Mouse (Mus musculus) limb, embryonic 14.5 days (tissue): Measurements from ENCODE around the gene Gpr180. TPM values are rescaled to one million over a fixed set of nuclear protein-coding genes. Genes with fewer than 3 reads are reported as not detected.
"Not testable (repeated sequence)": the region's sequence is repeated elsewhere in the genome, so short reads cannot be mapped to it uniquely, and the experiment has no call there.

Experiments used
- ATAC-seq: fragments of 200-750 bp; cut with Nextera tagmentation; 2 replicates; pipeline ENCODE4 v1.8.0; 2017; ENCODE audit warnings: low read depth, moderate number of reproducible peaks, moderate TSS enrichment; ENCODE audit not compliant: low FRiP score
- DNase-seq: peaks from one replicate; pipeline ENCODE4 v3.0.0-alpha.2; 2015; ENCODE audit warnings: low spot score
- H3K27ac ChIP-seq: fragments of 300-500 bp; sonication (generic); replicated peaks from 2 replicates; pipeline ENCODE4 v1.5.1; 2014; ENCODE audit warnings: low read depth, mild to moderate bottlenecking, low read length, moderate library complexity, mixed read lengths
- H3K27me3 ChIP-seq: fragments of 300-500 bp; sonication (generic); 2 replicates; pipeline ENCODE4 v1.6.1; 2014; ENCODE audit warnings: low read length, mixed read lengths; ENCODE audit not compliant: control insufficient read depth, insufficient read depth
- H3K36me3 ChIP-seq: fragments of 300-500 bp; sonication (generic); 2 replicates; pipeline ENCODE4 v1.6.1; 2014; ENCODE audit warnings: mild to moderate bottlenecking, low read length, moderate library complexity, mixed read lengths; ENCODE audit not compliant: control insufficient read depth, insufficient read depth
- H3K4me1 ChIP-seq: fragments of 300-500 bp; sonication (generic); 2 replicates; pipeline ENCODE4 v1.6.1; 2014; ENCODE audit warnings: antibody characterized with exemption, low read length, mixed read lengths; ENCODE audit not compliant: control insufficient read depth, insufficient read depth
- H3K4me2 ChIP-seq: fragments of 300-500 bp; sonication (generic); replicated peaks from 2 replicates; pipeline ENCODE4 v1.6.1; 2014; ENCODE audit warnings: low read depth, mild to moderate bottlenecking, low read length, moderate library complexity; ENCODE audit not compliant: severe bottlenecking
- H3K4me3 ChIP-seq: fragments of 300-500 bp; sonication (generic); replicated peaks from 2 replicates; pipeline ENCODE4 v1.5.1; 2014; ENCODE audit warnings: low read length
- H3K9ac ChIP-seq: fragments of 300-500 bp; sonication (generic); 2 replicates; pipeline ENCODE4 v1.6.1; 2014; ENCODE audit warnings: mild to moderate bottlenecking, low read depth, low read length, moderate library complexity; ENCODE audit not compliant: severe bottlenecking
- H3K9me3 ChIP-seq: fragments of 300-500 bp; sonication (generic); 2 replicates; pipeline ENCODE4 v1.6.1; 2016; ENCODE audit warnings: low read length; ENCODE audit not compliant: control insufficient read depth
- POLR2A ChIP-seq: fragments of 200-500 bp; IDR thresholded peaks from 2 replicates; pipeline ENCODE4 v1.8.0; 2012; ENCODE audit warnings: inconsistent platforms, mild to moderate bottlenecking, moderate library complexity, borderline replicate concordance; ENCODE audit not compliant: insufficient read depth, insufficient read length; ENCODE audit errors: extremely low read depth
- WGBS: fragments of 180-500 bp; shearing (Covaris S2); extraction: QIAGEN DNeasy Blood & Tissue Kit; methylation state at CpG from one replicate; pipeline ENCODE4 v1.1.7; 2014; 5-methylcytosine and 5-hydroxymethylcytosine counted together
- polyA plus RNA-seq, 2 experiments: library from polyadenylated mRNA; depleted of rRNA in 1 of 2; stranded (reverse) in 1 of 2; unstranded in 1 of 2; fragments of >200 nt; fragmentation: Nextera tagmentation in 1 of 2; extraction: Ambion mirVana in 1 of 2; gene quantifications; 2 replicates each; pipeline versions ENCODE4 v1.2.1 to v1.2.3; 2012 to 2014

Gpr180 gene
- polyA plus RNA-seq, 2 experiments, result 60.8 to 84.5 TPM

GRCm38 (mm10) chr14:118101227-118101990, 35.5 kb upstream of the Gpr180 start:
- H3K4me3 ChIP-seq, result no peak overlapping the region
- H3K4me1 ChIP-seq, result no peaks in the 10 kb centered on the region
- H3K4me2 ChIP-seq, result no peak overlapping the region
- H3K9ac ChIP-seq, result no peak overlapping the region
- no peaks in the 10 kb centered on the region for H3K27me3 ChIP-seq
- no peak overlapping the region for H3K27ac ChIP-seq
- ATAC-seq (no peak), DNase-seq (no peak)
- no peaks in the 10 kb centered on the region for H3K36me3 ChIP-seq
- 76% methylated on average over 14 of the region's 14 CpGs for WGBS
- TF ChIP-seq POLR2A, result no peak
- 0 out of 2 replicates have a peak, but pooled peaks cover 4% of the 10 kb centered on the region for H3K9me3 ChIP-seq

GRCm38 (mm10) chr14:118107479-118107878, 29.5 kb upstream of the Gpr180 start:
- not testable (repeated sequence) for ATAC-seq, H3K9ac ChIP-seq, H3K4me1 ChIP-seq, H3K9me3 ChIP-seq, DNase-seq, H3K27ac ChIP-seq, H3K4me2 ChIP-seq, H3K4me3 ChIP-seq, H3K27me3 ChIP-seq
- 98% methylated on average over 2 of the region's 2 CpGs for WGBS
- peaks cover 15% of the 10 kb centered on the region for H3K36me3 ChIP-seq

- ATAC-seq, result no peak
- H3K9me3 ChIP-seq, result no peaks in the 10 kb centered on the region
- WGBS, result 93% methylated on average over 6 of the region's 6 CpGs
- H3K27ac ChIP-seq, result no peak overlapping the region
- H3K27me3 ChIP-seq, result no peaks in the 10 kb centered on the region
- H3K4me3 ChIP-seq, result no peak overlapping the region
- peaks cover 67% of the 10 kb centered on the region for H3K36me3 ChIP-seq
- H3K9ac ChIP-seq, result no peak overlapping the region
- no peaks in the 10 kb centered on the region for H3K4me1 ChIP-seq
- DNase-seq, result no peak
- TF ChIP-seq POLR2A, result no peak
- H3K4me2 ChIP-seq, result no peak overlapping the region
These were observed 23.8 kb upstream of the Gpr180 start for GRCm38 (mm10) chr14:118113116-118113515.

GRCm38 (mm10) chr14:118124129-118124528, 12.8 kb upstream of the Gpr180 start:
- DNase-seq (no peak), ATAC-seq (no peak)
- Histone ChIP-seq H3K4me3 (no peak overlapping the region), H3K36me3 (peaks cover 86% of the 10 kb centered on the region), H3K27ac (no peak overlapping the region), H3K4me1 (no peaks in the 10 kb centered on the region), H3K4me2 (no peak overlapping the region), H3K9ac (no peak overlapping the region), H3K9me3 (no peaks in the 10 kb centered on the region), H3K27me3 (no peaks in the 10 kb centered on the region)
- 86% methylated on average over 5 of the region's 5 CpGs for WGBS
- no peak for TF ChIP-seq POLR2A

- no peaks in the 10 kb centered on the region for H3K9me3 ChIP-seq
- H3K27ac ChIP-seq, result no peak overlapping the region
- H3K4me3 ChIP-seq, result no peak overlapping the region
- no peak overlapping the region for H3K4me2 ChIP-seq
- H3K36me3 ChIP-seq, result peaks cover 86% of the 10 kb centered on the region
- ATAC-seq (no peak), DNase-seq (no peak)
- no peaks in the 10 kb centered on the region for H3K27me3 ChIP-seq
- no peak for TF ChIP-seq POLR2A
- H3K9ac ChIP-seq, result no peak overlapping the region
- H3K4me1 ChIP-seq, result no peaks in the 10 kb centered on the region
- WGBS, result 94% methylated on average over 4 of the region's 4 CpGs
These were observed 12.2 kb upstream of the Gpr180 start for GRCm38 (mm10) chr14:118124771-118125170.
